Mouse (Mus musculus): ENCODE measurements at regions not wholly inside any gene's neighbourhood (a gene's known extent, or its start where the extent isn't known, plus 50 kb on each side); places are given as distances from the start of the nearest gene placed in this dataset.

- TF ChIP-seq CTCF (IDR thresholded peaks at IDR 0.05; ENCODE audit: borderline replicate concordance, insufficient read depth, low read length) (no peak), POLR2A (IDR thresholded peaks at IDR 0.05; ENCODE audit: low read depth, low read length) (no peak)
Measured at GRCm38 (mm10) chr17:75642311-75642710, 90.6 kb upstream of the Fam98a start.
